Mouse (Mus musculus) kidney, postnatal 0 days (tissue): ENCODE measurements around the gene Spon1. TPM values are rescaled to one million over a fixed set of nuclear protein-coding genes. Genes with fewer than 3 reads are reported as not detected.

Experiments used
- ATAC-seq: fragments of 200-750 bp; cut with Nextera tagmentation; replicated peaks from 2 replicates; pipeline ENCODE4 v1.8.0; 2017; ENCODE audit warnings: low read depth, moderate number of reproducible peaks, moderate TSS enrichment, moderate library complexity; ENCODE audit not compliant: low FRiP score
- DNase-seq: peaks from one replicate; pipeline ENCODE4 v3.0.0-alpha.2; 2016; ENCODE audit warnings: low spot score
- H3K27ac ChIP-seq: fragments of 300-500 bp; sonication (generic); 2 replicates; pipeline ENCODE4 v1.5.1; 2014; ENCODE audit warnings: mild to moderate bottlenecking
- H3K27me3 ChIP-seq: fragments of 300-500 bp; sonication (generic); 2 replicates; pipeline ENCODE4 v1.6.1; 2014; ENCODE audit warnings: low read length, mixed read lengths; ENCODE audit not compliant: insufficient read depth
- H3K36me3 ChIP-seq: fragments of 300-500 bp; sonication (generic); 2 replicates; pipeline ENCODE4 v1.6.1; 2014; ENCODE audit warnings: low read length, mixed read lengths; ENCODE audit not compliant: insufficient read depth
- H3K4me1 ChIP-seq: fragments of 300-500 bp; sonication (generic); replicated peaks from 2 replicates; pipeline ENCODE4 v1.6.1; 2014; ENCODE audit warnings: antibody characterized with exemption, low read length, mixed read lengths; ENCODE audit not compliant: insufficient read depth
- H3K4me2 ChIP-seq: fragments of 300-500 bp; sonication (generic); 2 replicates; pipeline ENCODE4 v1.6.1; 2014; ENCODE audit warnings: mild to moderate bottlenecking, low read length, moderate library complexity, mixed read lengths
- H3K4me3 ChIP-seq: fragments of 300-500 bp; sonication (generic); replicated peaks from 2 replicates; pipeline ENCODE4 v1.5.1; 2014; ENCODE audit warnings: low read depth, low read length
- H3K9ac ChIP-seq: fragments of 300-500 bp; sonication (generic); 2 replicates; pipeline ENCODE4 v1.6.1; 2014; ENCODE audit warnings: low read depth, low read length
- H3K9me3 ChIP-seq: fragments of 300-500 bp; sonication (generic); replicated peaks from 2 replicates; pipeline ENCODE4 v1.6.1; 2016; ENCODE audit warnings: low read length, inconsistent platforms, mixed read lengths
- CTCF ChIP-seq: IDR thresholded peaks from 2 replicates; pipeline ENCODE4 v1.5.1; 2016; ENCODE audit warnings: antibody characterized with exemption, low read depth, mild to moderate bottlenecking, moderate library complexity
- WGBS: fragments of 180-500 bp; shearing (Covaris S2); extraction: QIAGEN DNeasy Blood & Tissue Kit; methylation state at CpG from one replicate; pipeline ENCODE4 v1.1.7; 2014; 5-methylcytosine and 5-hydroxymethylcytosine counted together
- polyA plus RNA-seq: library from polyadenylated mRNA; unstranded; fragments of >200 nt; fragmentation: Nextera tagmentation; extraction: Ambion mirVana; gene quantifications from 2 replicates; pipeline ENCODE4 v1.2.1, GENCODE M21; 2015

The Spon1 gene
- polyA plus RNA-seq, 1 experiment from 2014 or later = 12.1 TPM

DNA sequence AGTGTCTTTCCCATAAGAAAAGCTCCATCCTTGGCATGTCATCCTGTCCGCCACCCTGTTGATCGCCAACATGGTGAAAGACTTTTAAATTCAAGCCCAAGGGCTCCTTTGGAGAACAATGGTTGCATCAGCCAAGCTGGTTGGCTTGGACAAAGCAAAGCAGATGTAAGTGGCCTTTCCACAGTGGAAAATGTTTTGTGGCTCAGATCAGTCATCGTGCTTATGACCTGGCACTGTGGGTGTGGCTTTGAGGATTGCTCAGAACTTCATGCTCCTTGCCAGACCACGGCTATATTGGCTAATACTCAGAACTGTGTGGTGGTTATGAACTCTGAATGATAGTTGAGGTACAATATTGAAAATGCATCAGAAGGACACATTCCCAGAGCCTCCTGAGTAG, 96.2 kb downstream of the Spon1 start:
- no peak overlapping the region for H3K4me3 ChIP-seq

DNA sequence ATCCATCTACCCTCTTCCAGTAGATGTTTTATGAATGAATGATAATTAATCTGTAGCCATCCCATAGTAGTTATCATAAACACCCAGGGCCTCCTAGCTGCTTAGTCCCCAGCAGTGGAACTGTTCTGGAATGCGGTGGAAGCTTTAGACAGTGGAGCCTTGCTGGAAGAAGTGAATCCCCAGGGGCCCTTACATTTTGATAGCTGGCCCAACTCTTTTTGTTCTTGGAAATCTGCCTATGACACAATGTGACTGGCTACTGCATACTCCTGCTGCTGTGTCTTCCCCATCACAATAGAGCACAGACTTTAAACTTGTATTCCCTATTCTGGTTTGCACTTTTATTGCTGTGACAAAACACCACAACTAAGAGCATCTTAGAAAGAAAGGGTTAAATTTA, 107.0 kb downstream of the Spon1 start:
- ATAC-seq = no peak
- no peak overlapping the region for H3K27ac ChIP-seq
- DNase-seq = no peak
- no peaks in the 10 kb centered on the region for H3K27me3 ChIP-seq
- H3K9me3 ChIP-seq = no peaks in the 10 kb centered on the region
- no peak for TF ChIP-seq CTCF
- no peak overlapping the region for H3K4me2 ChIP-seq
- no peaks in the 10 kb centered on the region for H3K36me3 ChIP-seq
- WGBS = 81% methylated on average over 1 of the region's 1 CpGs
- no peaks in the 10 kb centered on the region for H3K4me1 ChIP-seq
- no peak overlapping the region for H3K9ac ChIP-seq
- no peak overlapping the region for H3K4me3 ChIP-seq

More for the DNA sequence above, 96.2 kb downstream of the Spon1 start:
- TF ChIP-seq CTCF = no peak
- Histone ChIP-seq H3K4me1 (no peaks in the 10 kb centered on the region), H3K4me2 (no peak overlapping the region), H3K9me3 (no peaks in the 10 kb centered on the region), H3K27ac (no peak overlapping the region), H3K36me3 (no peaks in the 10 kb centered on the region), H3K27me3 (no peaks in the 10 kb centered on the region), H3K9ac (no peak overlapping the region)
- WGBS = 91% methylated on average over 4 of the region's 4 CpGs
- ATAC-seq (no peak), DNase-seq (no peak)

DNA sequence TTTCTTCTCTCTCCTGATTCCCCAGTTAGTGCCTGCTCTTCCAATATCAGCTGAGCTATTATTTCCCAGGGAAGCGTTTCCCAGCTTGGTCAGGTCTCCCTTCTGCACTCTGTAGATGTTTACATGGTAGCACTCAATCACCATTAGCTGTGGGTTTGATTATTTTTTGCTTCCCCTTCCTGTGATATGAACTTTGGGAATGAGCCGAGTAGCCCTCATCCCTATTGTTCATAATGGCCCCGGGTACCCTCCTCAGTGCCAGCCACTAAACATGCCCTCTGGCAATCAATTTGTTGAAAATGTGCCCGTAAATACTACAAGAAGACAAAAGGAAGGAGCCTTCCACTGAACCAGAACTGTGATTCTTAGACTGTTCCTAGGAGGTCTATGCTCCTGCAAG, 111.7 kb downstream of the Spon1 start:
- Histone ChIP-seq H3K9ac (no peak overlapping the region), H3K27me3 (no peaks in the 10 kb centered on the region), H3K9me3 (no peaks in the 10 kb centered on the region), H3K4me3 (no peak overlapping the region), H3K27ac (no peak overlapping the region), H3K4me1 (no peaks in the 10 kb centered on the region), H3K4me2 (no peak overlapping the region), H3K36me3 (no peaks in the 10 kb centered on the region)
- TF ChIP-seq CTCF = no peak
- ATAC-seq = no peak
- 87% methylated on average over 4 of the region's 4 CpGs for WGBS
- DNase-seq = no peak

DNA sequence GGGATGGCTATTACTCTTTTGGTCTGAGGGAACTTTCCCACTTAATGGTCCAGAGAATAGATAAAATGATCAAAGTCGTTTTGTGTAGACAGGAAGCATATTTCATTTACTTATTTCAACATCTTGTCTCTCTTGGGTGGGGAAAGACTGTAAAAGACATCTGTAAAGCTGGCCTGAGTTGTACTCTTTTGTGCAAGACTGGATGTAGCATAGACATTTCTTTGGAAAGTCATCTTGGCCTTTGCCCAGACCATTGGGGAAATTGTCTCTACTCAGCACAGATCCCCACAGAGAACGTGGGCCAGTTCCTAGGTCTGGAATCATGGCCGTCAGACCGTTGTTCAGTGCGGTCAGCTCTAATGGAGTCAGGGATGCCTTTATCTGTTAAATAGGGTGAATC, 112.1 kb downstream of the Spon1 start:
- Histone ChIP-seq H3K4me3 (no peak overlapping the region), H3K4me2 (no peak overlapping the region), H3K27me3 (no peaks in the 10 kb centered on the region), H3K9me3 (no peaks in the 10 kb centered on the region), H3K36me3 (no peaks in the 10 kb centered on the region), H3K4me1 (no peaks in the 10 kb centered on the region), H3K27ac (no peak overlapping the region), H3K9ac (no peak overlapping the region)
- DNase-seq = no peak
- 76% methylated on average over 5 of the region's 5 CpGs for WGBS
- no peak for TF ChIP-seq CTCF
- ATAC-seq = no peak

DNA sequence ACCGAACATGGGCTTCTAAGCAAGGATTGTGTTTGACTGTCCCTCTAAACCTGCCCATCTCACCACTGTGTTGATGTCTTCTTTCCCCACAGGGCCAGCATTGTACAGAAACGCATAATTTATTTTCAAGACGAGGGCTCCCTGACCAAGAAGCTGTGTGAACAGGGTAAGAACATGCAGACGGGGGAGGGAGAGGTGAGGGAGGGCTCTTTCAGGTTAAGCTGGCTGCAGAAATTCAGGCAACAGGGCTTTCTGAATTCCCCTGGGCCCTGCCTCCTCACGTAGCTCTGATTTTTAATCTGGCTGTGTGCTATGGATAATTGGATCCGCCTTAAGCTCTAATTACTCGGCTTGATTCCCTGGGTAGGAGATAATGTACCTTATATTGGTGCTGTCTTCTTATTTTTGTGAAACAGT, 113.3 kb downstream of the Spon1 start:
- DNase-seq = no peak
- H3K9me3 ChIP-seq = no peaks in the 10 kb centered on the region
- H3K27me3 ChIP-seq = no peaks in the 10 kb centered on the region
- no peak overlapping the region for H3K4me3 ChIP-seq
- no peaks in the 10 kb centered on the region for H3K4me1 ChIP-seq
- no peak overlapping the region for H3K4me2 ChIP-seq
- no peak for ATAC-seq
- H3K27ac ChIP-seq = no peak overlapping the region
- TF ChIP-seq CTCF = no peak
- WGBS = 63% methylated on average over 7 of the region's 7 CpGs
- no peaks in the 10 kb centered on the region for H3K36me3 ChIP-seq
- no peak overlapping the region for H3K9ac ChIP-seq

DNA sequence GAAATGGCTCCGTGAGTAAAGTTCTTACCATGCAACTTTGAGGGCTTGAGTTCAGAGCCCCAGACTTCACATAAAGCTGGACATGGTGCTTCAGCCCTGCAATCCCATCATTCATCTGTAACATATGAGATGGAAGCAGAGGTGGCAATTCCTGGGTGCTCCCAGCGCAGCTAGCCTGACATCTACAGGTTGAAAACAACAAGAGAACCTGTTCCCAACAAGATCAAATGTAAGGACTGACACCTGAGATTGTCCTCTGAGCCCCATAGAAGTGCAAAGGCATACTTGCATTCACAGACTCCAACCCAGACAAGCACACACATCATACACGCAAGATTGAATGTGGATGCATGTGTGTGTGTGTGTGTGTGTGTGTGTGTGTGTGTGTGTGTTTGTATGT, 114.2 kb downstream of the Spon1 start:
- Histone ChIP-seq H3K9ac (no peak overlapping the region), H3K4me3 (no peak overlapping the region), H3K36me3 (no peaks in the 10 kb centered on the region), H3K27me3 (no peaks in the 10 kb centered on the region), H3K27ac (no peak overlapping the region), H3K9me3 (no peaks in the 10 kb centered on the region), H3K4me2 (no peak overlapping the region), H3K4me1 (no peaks in the 10 kb centered on the region)
- 76% methylated on average over 3 of the region's 3 CpGs for WGBS
- no peak for TF ChIP-seq CTCF
- DNase-seq = no peak
- no peak for ATAC-seq

DNA sequence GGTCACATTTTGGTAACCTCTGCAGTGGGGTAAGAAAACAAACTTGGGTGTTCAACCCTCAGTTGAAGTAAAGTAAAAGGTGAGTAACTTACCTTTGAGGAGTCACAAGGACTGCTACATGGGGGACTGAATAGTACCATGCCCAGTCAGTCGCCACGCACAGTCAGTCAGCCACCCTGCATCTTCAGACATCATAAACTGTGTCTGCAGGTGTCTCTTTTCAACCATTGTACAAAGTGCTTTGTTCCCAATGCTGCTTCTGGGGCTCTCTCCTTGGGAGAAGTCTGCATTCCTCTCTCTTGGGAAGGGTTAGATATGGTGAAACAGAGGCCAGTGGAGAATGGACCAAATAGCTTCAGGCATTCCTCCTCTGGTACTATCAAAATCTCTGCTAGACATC, 125.0 kb downstream of the Spon1 start:
- ATAC-seq (no peak), DNase-seq (no peak)
- H3K9ac ChIP-seq = no peak overlapping the region
- H3K4me1 ChIP-seq = no peaks in the 10 kb centered on the region
- 94% methylated on average over 2 of the region's 2 CpGs for WGBS
- no peaks in the 10 kb centered on the region for H3K36me3 ChIP-seq
- no peak overlapping the region for H3K4me3 ChIP-seq
- no peak overlapping the region for H3K27ac ChIP-seq
- no peak for TF ChIP-seq CTCF
- H3K27me3 ChIP-seq = no peaks in the 10 kb centered on the region
- H3K4me2 ChIP-seq = no peak overlapping the region
- H3K9me3 ChIP-seq = no peaks in the 10 kb centered on the region
